Mouse (Mus musculus) gastrocnemius, postnatal 10 days (tissue): Measurements from ENCODE around the gene Pno1. TPM values are rescaled to one million over a fixed set of nuclear protein-coding genes. Genes with fewer than 3 reads are reported as not detected.
A peak's percentile ranks its signal among the peaks of the same experiment; 100 is the strongest.

Experiments used
- DNase-seq: peaks from one replicate; pipeline ENCODE4 v3.0.0; 2021; ENCODE audit warnings: mixed read lengths
- total RNA-seq, 2 experiments: library from RNA; stranded (reverse); gene quantifications; 2 replicates each; pipeline ENCODE4 v1.2.3; 2021

Gene Pno1
- total RNA-seq, 2 experiments from 2014 or later, result 41.6 to 47.9 TPM

DNA sequence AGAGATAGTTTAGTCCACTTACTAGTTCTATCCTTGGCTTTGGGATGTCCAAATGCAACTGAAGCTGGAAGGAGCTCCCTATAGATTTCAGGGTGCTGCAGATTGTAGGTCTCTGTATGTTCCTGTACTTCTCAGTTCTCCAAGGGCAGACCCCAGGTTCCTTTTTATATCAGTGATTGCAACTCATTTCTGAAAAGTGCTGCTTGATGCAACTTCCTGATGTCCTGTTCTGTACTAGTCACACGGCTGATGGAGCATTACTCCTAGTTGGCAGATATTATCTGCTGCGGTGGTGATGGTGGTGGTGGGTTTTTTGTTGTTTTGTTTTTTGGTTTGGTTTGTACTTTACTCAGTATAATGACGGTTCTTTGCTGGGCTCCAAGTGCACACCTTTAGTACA, 30.6 kb downstream of the Pno1 start:
- no peak for DNase-seq

DNA sequence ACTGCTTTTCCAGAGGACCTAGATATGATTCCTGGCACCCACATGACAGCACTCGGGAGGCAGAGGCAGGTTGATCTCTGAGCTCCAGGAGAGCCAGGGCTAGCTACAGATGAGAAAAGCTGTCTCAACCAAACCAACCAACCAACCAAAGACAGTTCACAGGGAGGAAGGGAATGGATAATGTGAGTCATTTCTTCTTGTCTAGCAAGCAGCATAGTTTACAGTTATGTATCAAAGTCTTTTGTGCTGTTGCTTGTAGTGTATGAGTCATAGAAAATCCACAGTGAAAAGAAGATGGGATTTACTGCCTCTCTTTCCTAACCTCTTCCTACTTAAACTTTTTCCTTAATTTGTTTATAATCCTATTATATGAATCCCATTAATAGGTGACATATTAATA, 34.7 kb downstream of the Pno1 start:
- DNase-seq, result no peak

- DNase-seq, result no peak
Observed at GRCm38 (mm10) chr11:17172300-17172699, 39.1 kb downstream of the Pno1 start.

GRCm38 (mm10) chr11:17170938-17171729, 40.2 kb downstream of the Pno1 start:
- no peak for DNase-seq

DNA sequence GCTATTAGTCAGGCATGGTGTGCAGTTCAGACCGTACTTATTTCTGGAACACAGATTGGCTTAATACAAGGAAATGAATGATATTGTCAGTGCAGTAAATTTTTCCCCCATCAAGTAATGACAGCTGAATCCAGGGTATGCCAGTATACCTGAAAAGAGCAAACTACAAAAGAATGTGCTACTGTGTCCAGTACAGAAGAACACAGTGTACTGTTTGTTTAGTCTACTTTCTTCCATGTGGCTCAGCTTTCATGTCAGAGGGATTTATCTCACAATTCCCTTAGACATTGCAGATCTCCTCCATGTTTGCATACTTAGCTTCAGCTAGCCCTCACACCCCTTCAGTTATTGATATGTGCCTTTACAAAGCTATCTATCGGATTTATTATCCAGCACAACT, 42.1 kb downstream of the Pno1 start:
- DNase-seq, result no peak

GRCm38 (mm10) chr11:17166627-17167026, 44.7 kb downstream of the Pno1 start:
- no peak for DNase-seq

DNA sequence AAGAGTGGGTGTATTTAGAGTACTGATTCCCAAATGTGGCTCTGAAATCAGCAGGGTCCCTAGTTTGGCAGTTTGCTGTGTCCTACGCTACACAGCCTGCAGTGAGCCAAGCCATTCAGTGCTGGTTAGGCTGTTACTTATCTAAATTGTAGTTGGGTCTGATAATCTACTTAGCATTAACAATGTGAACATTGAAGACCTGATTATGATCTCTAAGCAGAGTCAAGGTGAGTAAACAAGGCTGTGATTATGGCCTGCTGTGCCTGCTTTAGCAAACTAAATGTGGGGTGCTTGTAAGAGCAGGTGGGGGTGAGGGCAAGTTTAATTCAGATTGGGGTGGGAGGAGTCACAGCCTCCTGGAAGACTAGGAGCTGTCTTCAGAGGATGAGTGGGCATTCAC, 47.4 kb downstream of the Pno1 start:
- DNase-seq, result no peak

GRCm38 (mm10) chr11:17160242-17160641, 51.1 kb downstream of the Pno1 start:
- peak; percentile 19 for DNase-seq

GRCm38 (mm10) chr11:17159738-17160241, 51.6 kb downstream of the Pno1 start:
- peak; percentile 47 for DNase-seq

DNA sequence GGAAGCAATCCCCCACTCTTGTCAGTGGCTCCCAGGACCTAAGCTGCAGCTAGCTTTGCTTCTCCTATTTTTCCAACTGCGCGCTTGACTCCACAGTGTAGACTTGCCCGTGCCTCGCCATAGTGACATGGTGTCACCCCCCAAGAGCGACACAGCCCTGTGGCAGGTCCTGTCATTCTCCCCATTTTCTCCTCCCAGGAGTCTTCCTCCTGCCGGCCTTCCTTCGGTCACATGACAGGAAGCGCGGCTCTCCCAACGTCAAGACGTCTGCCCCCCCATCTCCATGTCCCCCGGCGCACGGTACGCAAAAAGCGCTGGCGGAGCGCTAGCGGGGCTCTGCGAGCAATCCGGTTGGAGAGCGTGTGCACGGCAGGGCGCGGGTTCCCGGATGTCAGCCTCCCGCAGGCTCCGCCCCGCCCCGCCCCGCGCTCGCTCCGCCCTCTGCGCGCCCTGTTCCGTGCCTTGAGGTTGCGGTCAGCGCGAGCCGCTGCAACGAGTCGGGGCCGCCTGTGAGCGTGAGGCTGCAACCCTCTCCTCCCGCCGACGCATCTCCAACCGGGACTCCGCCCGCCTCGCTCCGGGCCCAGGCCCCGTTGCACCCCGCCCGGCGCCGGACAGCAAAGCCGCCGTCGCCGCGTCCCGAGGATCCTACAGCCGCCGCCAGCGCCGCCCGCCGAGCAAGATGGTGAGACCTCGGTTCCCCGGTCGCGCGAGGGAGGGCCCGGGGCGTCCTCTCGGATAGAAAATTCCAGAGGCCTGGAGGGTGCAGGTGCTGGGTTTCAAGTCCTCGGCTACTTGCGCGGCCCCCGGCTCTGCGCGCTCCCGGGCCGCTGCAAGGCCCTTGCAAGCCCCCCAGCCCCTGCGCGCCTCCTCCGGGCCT, 52.3 kb downstream of the Pno1 start, which contains the start of gene Ppp3r1:
Gene Ppp3r1 (plus strand): TSS at position 406 of the 880 bp plus-strand sequence.
- DNase-seq, result peak; percentile 98

Other genes with a start within 250 kb of the Pno1 start
- gene Cnrip1, start 160.0 kb downstream of the Pno1 start, total RNA-seq, result 10 to 100 TPM in 1 of 2 experiments, 1 to 10 TPM in 1; 8.9 to 12.5 TPM
- 1 to 10 TPM; 1.9 to 3.2 TPM for gene Plek, start 159.2 kb downstream of the Pno1 start, total RNA-seq
- 100 to 1,000 TPM; 177 to 186 TPM for gene Ppp3r1, start 52.3 kb downstream of the Pno1 start, total RNA-seq
- gene Wdr92, start 29.5 kb downstream of the Pno1 start, total RNA-seq, result 1 to 10 TPM; 6.5 to 7.4 TPM
- gene C1d, start 46.0 kb upstream of the Pno1 start, total RNA-seq, result 10 to 100 TPM; 43.7 to 45.8 TPM